Mouse (Mus musculus): ENCODE data around the gene Fam196b. TPM values are rescaled to one million over a fixed set of nuclear protein-coding genes. Genes with fewer than 3 reads are reported as not detected.

The Fam196b gene
- polyA plus RNA-seq, 1 experiment from 2014 or later, result 0.07 TPM

DNA sequence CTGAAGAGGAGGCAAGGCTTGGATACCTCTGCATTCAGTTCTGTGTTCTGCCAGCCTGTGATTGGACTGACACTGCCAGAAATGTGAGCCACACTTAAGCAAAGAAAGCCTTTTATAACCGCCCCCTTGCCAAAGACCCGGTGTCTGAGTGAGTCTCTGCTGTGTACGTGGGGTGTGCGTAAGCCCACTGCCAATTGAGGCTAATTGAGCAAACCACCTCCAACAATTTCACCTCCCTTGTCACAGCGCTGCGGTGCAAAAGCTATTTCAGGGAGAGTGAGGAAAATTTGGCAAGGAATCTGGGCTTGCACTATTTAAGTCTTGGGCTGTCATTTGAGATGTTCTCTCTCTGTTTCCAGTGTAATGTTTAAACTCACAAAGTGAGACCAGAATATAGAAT is 106.4 kb downstream of the Fam196b start:
- no peak for ATAC-seq
- Histone ChIP-seq H3K27me3 (replicated peaks) (no peaks in the 10 kb centered on the region), H3K36me3 (peaks cover 2% of the 10 kb centered on the region; the same call in 1 of the 2 replicates), H3K9me3 (replicated peaks) (no peaks in the 10 kb centered on the region), H3K4me1 (no peaks in the 10 kb centered on the region), H3K27ac (no peak overlapping the region), H3K9ac (no peak overlapping the region), H3K4me3 (no peak overlapping the region), H3K4me2 (no peak overlapping the region)
- 83% methylated on average over 6 of the region's 6 CpGs for WGBS (ENCODE audit: insufficient replicate concordance)

DNA sequence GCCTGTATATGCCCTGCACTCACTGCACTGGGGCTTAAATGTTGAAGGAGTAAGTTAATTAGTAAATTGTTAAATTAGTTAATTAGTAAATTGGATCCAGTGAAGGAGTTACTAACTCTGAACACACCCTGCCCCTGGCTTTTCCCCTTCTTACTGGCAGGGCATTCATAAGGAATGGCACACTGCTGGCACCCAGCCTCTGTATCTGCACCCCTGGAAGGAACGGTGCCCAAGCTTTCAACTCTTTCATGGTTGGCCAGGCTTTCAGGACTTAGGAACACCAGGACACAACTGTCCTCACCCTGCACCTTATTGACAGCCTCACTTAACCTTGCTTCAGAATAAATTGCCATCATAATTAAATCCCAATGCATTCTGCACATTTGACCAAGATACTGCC is 109.9 kb downstream of the Fam196b start:
- H3K4me2 ChIP-seq, result no peak overlapping the region
- H3K9ac ChIP-seq, result no peak overlapping the region
- H3K4me3 ChIP-seq, result no peak overlapping the region
- H3K9me3 ChIP-seq (replicated peaks), result no peaks in the 10 kb centered on the region
- 77% methylated on average over 1 of the region's 1 CpGs for WGBS (ENCODE audit: insufficient replicate concordance)
- ATAC-seq, result no peak
- no peaks in the 10 kb centered on the region for H3K36me3 ChIP-seq
- no peaks in the 10 kb centered on the region for H3K4me1 ChIP-seq
- H3K27me3 ChIP-seq (replicated peaks), result no peaks in the 10 kb centered on the region
- H3K27ac ChIP-seq, result no peak overlapping the region

DNA sequence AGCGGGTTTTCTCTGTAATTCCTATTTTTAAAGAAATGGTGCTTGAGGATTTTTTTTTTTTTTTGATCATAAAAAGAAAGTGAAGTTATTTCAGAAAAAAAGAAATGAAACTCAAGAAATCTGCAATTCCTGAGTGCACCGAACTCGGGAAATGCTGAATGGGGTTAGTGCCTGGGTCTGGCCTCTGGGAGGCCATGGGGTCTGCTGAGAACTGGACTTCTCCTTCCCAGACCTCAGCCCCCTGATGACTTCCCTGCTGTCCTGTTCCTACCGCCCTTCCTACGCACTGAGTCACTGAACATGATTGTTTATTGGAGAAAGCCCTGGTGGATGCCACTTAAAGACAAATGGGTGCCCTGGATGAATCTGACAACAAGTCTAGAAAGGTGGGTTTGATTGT is 112.6 kb downstream of the Fam196b start:
- H3K4me1 ChIP-seq, result no peaks in the 10 kb centered on the region
- H3K9me3 ChIP-seq (replicated peaks), result no peaks in the 10 kb centered on the region
- ATAC-seq, result no peak
- no peaks in the 10 kb centered on the region for H3K27me3 ChIP-seq (replicated peaks)
- H3K4me3 ChIP-seq, result no peak overlapping the region
- 70% methylated on average over 5 of the region's 5 CpGs for WGBS (ENCODE audit: insufficient replicate concordance)
- H3K27ac ChIP-seq, result no peak overlapping the region
- no peak overlapping the region for H3K9ac ChIP-seq
- H3K36me3 ChIP-seq, result no peaks in the 10 kb centered on the region
- H3K4me2 ChIP-seq, result no peak overlapping the region

- ATAC-seq, result no peak
- Histone ChIP-seq H3K4me3 (no peak overlapping the region), H3K4me2 (no peak overlapping the region), H3K4me1 (no peaks in the 10 kb centered on the region), H3K27ac (no peak overlapping the region), H3K36me3 (no peaks in the 10 kb centered on the region), H3K27me3 (replicated peaks) (no peaks in the 10 kb centered on the region), H3K9me3 (replicated peaks) (no peaks in the 10 kb centered on the region), H3K9ac (no peak overlapping the region)
- WGBS (ENCODE audit: insufficient replicate concordance), result 72% methylated on average over 4 of the region's 4 CpGs
Observed at GRCm38 (mm10) chr11:34430940-34431339, 116.3 kb downstream of the Fam196b start.

DNA sequence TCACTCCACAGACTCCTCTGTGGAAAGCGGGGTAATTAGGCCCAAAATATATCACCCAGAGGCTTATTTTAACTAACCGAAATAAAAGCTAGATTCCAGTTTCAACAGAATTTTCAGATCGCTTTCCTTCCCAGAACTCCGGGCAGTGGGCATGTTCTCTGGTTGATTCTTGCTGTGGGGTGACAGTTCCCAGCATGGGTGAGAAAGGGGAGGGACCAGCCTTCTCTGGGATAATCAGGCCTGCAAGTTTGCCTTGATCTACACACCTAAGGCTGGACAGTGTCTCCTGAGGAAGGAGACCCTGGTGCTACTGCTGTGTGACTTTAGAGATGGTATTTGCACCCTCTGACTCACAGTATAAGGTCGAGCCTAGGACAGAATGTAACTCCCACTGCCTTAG is 116.7 kb downstream of the Fam196b start:
- Histone ChIP-seq H3K27ac (no peak overlapping the region), H3K36me3 (no peaks in the 10 kb centered on the region), H3K27me3 (replicated peaks) (no peaks in the 10 kb centered on the region), H3K4me1 (no peaks in the 10 kb centered on the region), H3K9ac (no peak overlapping the region), H3K4me2 (no peak overlapping the region), H3K4me3 (no peak overlapping the region), H3K9me3 (replicated peaks) (no peaks in the 10 kb centered on the region)
- no peak for ATAC-seq
- whole genome bisulfite sequencing (ENCODE audit: insufficient replicate concordance), result 53% methylated on average over 5 of the region's 5 CpGs

- WGBS (ENCODE audit: insufficient replicate concordance), result 61% methylated on average over 2 of the region's 2 CpGs
- no peak for ATAC-seq
Observed at GRCm38 (mm10) chr11:34431978-34432377, 117.4 kb downstream of the Fam196b start.

DNA sequence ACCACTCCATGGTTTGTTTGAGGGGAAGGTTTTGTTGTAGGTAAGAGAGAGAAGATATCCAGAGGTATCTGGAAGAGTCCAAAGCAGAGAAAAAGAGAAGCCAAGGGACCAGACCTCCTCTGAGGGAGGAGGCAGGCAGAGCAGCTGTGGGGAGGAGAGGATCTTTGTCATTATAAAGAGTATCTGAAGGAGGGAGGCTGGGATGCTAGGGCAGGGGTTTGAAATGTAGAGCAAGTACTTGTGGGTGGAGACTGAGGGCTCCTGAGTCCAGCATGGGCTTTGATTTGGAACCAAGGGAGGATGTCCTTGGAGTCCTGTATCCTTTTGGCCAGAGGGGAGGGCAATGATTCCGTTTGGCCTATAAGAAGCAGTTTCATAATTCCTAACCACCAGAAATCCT is 122.8 kb downstream of the Fam196b start:
- no peaks in the 10 kb centered on the region for H3K36me3 ChIP-seq
- 65% methylated on average over 1 of the region's 1 CpGs for WGBS (ENCODE audit: insufficient replicate concordance)
- H3K9me3 ChIP-seq (replicated peaks), result no peaks in the 10 kb centered on the region
- no peak overlapping the region for H3K27ac ChIP-seq
- H3K4me1 ChIP-seq, result no peaks in the 10 kb centered on the region
- ATAC-seq, result no peak
- H3K9ac ChIP-seq, result no peak overlapping the region
- H3K27me3 ChIP-seq (replicated peaks), result no peaks in the 10 kb centered on the region
- no peak overlapping the region for H3K4me3 ChIP-seq
- H3K4me2 ChIP-seq, result no peak overlapping the region

More at GRCm38 (mm10) chr11:34431978-34432377, 117.4 kb downstream of the Fam196b start:
- Histone ChIP-seq H3K27me3 (replicated peaks) (no peaks in the 10 kb centered on the region), H3K4me2 (no peak overlapping the region), H3K9ac (no peak overlapping the region), H3K9me3 (replicated peaks) (no peaks in the 10 kb centered on the region), H3K4me1 (no peaks in the 10 kb centered on the region), H3K36me3 (no peaks in the 10 kb centered on the region), H3K27ac (no peak overlapping the region), H3K4me3 (no peak overlapping the region)

DNA sequence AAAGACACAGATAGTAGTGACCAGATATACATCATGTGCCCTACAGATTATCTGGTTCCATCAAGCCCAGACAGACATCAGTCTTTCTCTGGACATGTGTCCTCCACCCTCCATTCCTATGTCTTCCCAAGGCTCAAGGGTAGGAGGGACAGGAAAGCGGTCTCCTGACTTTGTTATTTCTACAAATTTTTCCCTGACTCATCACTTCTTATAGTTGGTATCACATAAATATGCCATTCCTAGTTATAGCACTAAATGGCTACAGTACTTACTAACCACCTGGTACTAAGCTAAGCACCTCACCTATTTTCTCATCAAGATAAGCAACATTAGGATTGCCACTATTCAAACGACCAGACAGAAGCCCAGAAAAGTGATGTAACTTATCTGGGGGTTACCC is 123.8 kb downstream of the Fam196b start:
- H3K9ac ChIP-seq, result no peak overlapping the region
- H3K4me2 ChIP-seq, result no peak overlapping the region
- no peaks in the 10 kb centered on the region for H3K36me3 ChIP-seq
- no peak overlapping the region for H3K4me3 ChIP-seq
- WGBS (ENCODE audit: insufficient replicate concordance), result 45% methylated on average over 2 of the region's 2 CpGs
- no peak for ATAC-seq
- H3K27me3 ChIP-seq (replicated peaks), result no peaks in the 10 kb centered on the region
- no peaks in the 10 kb centered on the region for H3K4me1 ChIP-seq
- no peaks in the 10 kb centered on the region for H3K9me3 ChIP-seq (replicated peaks)
- H3K27ac ChIP-seq, result no peak overlapping the region

DNA sequence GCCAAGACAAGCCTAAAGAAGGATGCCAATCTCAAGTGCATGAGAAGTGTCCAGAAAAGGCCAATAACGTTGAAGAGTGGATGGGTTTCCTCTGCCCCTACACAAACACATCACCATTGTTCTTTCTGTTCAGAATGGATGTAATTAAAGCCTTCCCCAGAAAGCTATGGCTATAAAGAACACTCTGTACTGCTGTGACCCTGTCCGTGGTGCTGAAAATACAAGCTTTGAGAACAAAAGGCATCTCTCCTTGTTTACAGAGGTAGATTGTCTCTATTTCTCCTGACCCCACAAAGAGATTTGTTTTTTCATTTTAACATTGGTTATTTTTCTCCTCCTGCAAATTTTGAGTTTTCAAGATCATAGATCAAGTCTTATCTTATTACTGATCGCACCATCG is 133.3 kb downstream of the Fam196b start:
- Histone ChIP-seq H3K9ac (no peak overlapping the region), H3K27ac (no peak overlapping the region), H3K4me1 (no peaks in the 10 kb centered on the region), H3K27me3 (replicated peaks) (no peaks in the 10 kb centered on the region), H3K4me3 (no peak overlapping the region), H3K4me2 (no peak overlapping the region), H3K9me3 (replicated peaks) (no peaks in the 10 kb centered on the region), H3K36me3 (no peaks in the 10 kb centered on the region)
- 38% methylated on average over 4 of the region's 4 CpGs for WGBS (ENCODE audit: insufficient replicate concordance)
- no peak for ATAC-seq

DNA sequence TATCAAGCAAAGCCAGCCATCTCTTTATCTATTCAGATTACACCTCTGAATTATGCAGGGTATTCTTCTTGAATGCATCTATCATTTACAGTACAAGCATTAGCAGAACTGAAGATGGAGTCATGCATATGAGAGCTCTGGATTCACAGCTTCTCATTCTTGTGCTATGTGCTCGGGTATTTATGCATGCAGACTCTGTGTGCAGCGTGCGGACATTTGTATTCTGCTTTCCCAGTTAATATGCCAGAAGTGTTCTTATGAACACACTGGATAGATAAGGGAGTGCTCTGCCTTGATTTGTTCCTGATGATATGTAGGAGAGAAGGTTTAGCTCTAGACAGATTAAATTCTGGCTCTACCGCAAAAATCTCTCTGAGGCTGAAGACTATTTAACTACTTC is 135.3 kb downstream of the Fam196b start:
- H3K4me1 ChIP-seq, result no peaks in the 10 kb centered on the region
- no peak for ATAC-seq
- WGBS (ENCODE audit: insufficient replicate concordance), result 81% methylated on average over 4 of the region's 4 CpGs

DNA sequence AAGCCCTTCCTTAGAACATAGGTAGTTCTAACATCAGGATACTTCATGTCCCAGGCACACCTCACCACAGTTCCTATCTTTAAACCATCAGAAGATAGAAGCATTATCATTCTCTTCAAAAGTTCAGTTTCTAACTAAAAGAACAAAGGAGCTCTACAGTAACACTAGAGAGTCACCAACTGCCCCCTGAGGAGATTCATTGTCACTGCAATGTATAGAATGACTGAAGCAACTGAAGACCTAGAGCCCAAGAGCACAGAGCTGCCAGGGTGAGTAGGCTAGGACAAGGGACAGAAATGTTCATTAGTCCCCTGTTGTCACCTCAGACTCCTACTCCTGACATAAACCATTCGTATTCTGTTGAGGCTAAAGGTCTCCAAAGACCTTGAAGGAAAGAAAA is 152.4 kb downstream of the Fam196b start:
- no peak overlapping the region for H3K9ac ChIP-seq
- 45% methylated on average over 1 of the region's 1 CpGs for WGBS (ENCODE audit: insufficient replicate concordance)

More for the DNA sequence above, 135.3 kb downstream of the Fam196b start:
- Histone ChIP-seq H3K27me3 (replicated peaks) (no peaks in the 10 kb centered on the region), H3K4me3 (no peak overlapping the region), H3K9me3 (replicated peaks) (no peaks in the 10 kb centered on the region), H3K36me3 (no peaks in the 10 kb centered on the region), H3K27ac (no peak overlapping the region), H3K9ac (no peak overlapping the region), H3K4me2 (no peak overlapping the region)

DNA sequence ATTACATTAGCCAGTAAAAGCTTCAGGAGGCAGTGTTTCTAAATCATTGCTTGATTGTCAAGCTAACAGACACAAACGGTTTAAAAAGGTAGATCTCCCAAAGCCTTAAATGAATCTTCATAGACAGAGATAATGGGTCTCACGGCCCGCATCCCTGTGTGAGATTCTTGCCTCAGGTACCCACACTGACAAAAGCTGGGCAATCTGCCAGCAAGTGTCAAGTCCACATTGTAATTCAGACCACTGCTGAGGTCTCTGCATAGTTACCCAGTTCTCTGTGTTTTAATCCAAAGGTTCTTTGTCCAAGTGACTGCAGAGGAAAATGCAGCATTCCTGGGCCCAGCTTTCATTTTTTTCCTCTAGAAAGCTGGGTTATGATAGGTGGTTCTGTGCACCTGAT is 153.9 kb downstream of the Fam196b start:
- Histone ChIP-seq H3K9ac (no peak overlapping the region), H3K27me3 (replicated peaks) (no peaks in the 10 kb centered on the region), H3K4me2 (no peak overlapping the region), H3K36me3 (no peaks in the 10 kb centered on the region), H3K4me1 (no peaks in the 10 kb centered on the region), H3K4me3 (no peak overlapping the region), H3K9me3 (replicated peaks) (no peaks in the 10 kb centered on the region), H3K27ac (no peak overlapping the region)
- no peak for ATAC-seq
- 64% methylated on average over 3 of the region's 3 CpGs for WGBS (ENCODE audit: insufficient replicate concordance)

More for the DNA sequence above, 152.4 kb downstream of the Fam196b start:
- Histone ChIP-seq H3K27me3 (replicated peaks) (no peaks in the 10 kb centered on the region), H3K9me3 (replicated peaks) (no peaks in the 10 kb centered on the region), H3K4me1 (no peaks in the 10 kb centered on the region), H3K36me3 (no peaks in the 10 kb centered on the region), H3K27ac (no peak overlapping the region), H3K4me2 (no peak overlapping the region), H3K4me3 (no peak overlapping the region)
- no peak for ATAC-seq

DNA sequence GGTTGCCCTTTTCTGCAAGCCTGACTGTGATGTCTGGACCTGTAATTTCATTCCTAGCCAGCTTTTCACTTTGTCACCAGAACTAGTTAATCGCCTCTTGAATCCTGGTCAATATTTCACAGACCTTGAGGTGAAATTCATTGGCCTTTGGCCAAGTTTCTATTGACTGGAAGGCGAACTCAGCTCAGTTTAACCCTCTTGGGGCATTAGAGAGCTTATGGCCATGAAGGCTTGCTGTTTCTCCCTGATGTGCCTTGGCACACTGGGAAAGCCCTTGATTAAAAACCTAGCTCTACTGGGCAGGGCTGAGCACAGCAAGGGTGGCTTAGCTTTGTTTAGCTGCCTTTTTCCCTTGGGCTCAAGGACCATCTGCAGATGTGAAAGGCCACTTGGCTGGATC is 155.2 kb downstream of the Fam196b start:
- Histone ChIP-seq H3K4me3 (no peak overlapping the region), H3K9ac (no peak overlapping the region), H3K4me1 (no peaks in the 10 kb centered on the region), H3K27ac (no peak overlapping the region), H3K4me2 (no peak overlapping the region), H3K27me3 (replicated peaks) (no peaks in the 10 kb centered on the region), H3K36me3 (no peaks in the 10 kb centered on the region), H3K9me3 (replicated peaks) (no peaks in the 10 kb centered on the region)
- WGBS (ENCODE audit: insufficient replicate concordance), result 63% methylated on average over 2 of the region's 2 CpGs
- ATAC-seq, result no peak

Data from liver, embryonic 12.5 days (tissue).